Mouse (Mus musculus): ENCODE measurements at regions not wholly inside any gene's neighbourhood (a gene's known extent, or its start where the extent isn't known, plus 50 kb on each side); places are given as distances from the start of the nearest gene placed in this dataset.

GRCm38 (mm10) chr3:42895787-42896186 lies 1153.4 kb downstream of the D3Ertd751e start:
- no peak for TF ChIP-seq CTCF (IDR thresholded peaks at IDR 0.05; ENCODE audit: borderline replicate concordance, insufficient read depth, low read length)
- no peak for TF ChIP-seq POLR2A (IDR thresholded peaks at IDR 0.05; ENCODE audit: low read depth, low read length)
